Mouse (Mus musculus): Measurements from ENCODE around the gene Pax8.
A peak's percentile ranks its signal among the peaks of the same experiment; 100 is the strongest.

Pax8 gene

DNA sequence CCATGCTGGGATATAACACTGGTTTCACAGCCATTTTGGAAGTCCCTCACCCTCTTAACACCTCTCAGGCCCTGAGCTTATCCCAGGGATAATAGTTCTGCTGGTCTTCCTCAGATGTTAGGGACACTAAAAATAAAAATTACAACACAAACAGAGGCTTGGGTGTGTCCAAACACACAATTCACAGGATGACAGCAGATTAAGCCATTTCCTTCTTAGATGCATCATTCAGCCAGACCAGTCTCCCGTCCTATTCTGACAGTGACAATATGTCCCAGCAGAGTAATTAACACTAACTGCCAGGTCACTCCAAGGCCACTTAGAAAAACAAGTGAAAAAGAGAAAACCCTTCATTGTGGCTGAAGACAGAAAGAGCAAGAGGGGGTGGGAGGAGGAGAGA lies 8.2 kb downstream of the Pax8 start:
- no peak for DNase-seq (ENCODE audit: low read depth, low spot score)

DNA sequence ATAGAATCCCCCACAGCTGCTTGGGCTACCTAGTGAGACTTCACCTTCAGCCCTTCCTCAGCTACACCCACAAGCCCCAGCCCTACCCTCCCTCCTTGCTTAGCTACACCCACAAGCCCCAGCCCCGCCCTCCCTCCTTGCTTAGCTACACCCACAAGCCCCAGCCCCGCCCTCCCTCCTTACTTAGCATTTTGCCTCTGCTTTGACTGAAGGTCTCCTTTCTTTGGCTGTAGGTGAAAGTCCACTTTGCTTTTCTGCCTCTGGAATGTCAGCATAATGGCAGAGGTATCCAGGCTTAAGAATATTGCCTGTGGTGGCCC lies 14.6 kb downstream of the Pax8 start:
- DNase-seq (ENCODE audit: low read depth, low spot score), result no peak

- DNase-seq (ENCODE audit: low read depth, low spot score), result no peak
Measured at GRCm38 (mm10) chr2:24460112-24460807, 15.1 kb downstream of the Pax8 start.

GRCm38 (mm10) chr2:24456841-24457240 lies 18.6 kb downstream of the Pax8 start:
- DNase-seq (ENCODE audit: low read depth, low spot score), result no peak

DNA sequence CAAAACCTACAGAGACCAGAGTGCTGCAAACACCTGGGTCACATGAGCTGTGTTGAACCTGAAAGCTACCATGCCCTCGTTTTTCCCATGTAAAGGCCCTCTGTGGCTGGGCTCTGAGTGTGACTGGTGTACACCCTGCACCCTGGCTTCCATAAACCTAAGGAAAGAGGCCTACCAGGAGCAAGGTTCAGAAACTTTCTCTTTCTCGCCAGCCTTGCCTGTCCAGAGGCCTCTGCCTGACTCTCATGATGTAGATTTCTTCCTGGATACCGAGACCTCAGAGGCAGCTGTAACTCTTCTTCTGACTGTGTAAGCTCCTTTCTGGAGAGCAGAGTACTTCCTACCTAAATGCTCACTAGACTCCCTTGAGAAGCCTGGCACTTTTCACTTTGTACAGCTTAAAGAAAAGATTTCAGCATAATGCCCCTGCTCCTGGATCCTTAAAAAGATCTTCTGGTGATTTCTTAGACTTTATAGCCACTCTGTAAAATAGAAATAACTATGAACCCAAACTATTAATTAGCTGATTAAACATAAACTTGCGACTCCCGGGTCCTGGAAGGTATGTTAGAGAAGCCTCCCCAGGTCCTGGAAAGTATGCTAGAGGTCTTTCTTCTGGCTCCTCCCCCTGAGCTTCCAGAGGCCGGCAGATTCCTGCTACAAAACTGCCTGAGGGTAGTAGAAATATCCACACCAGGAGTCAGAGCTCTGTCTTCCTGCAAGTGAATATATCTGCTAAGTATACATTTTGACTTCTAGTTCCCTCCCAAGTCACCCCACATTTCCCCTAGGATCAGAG lies 20.1 kb downstream of the Pax8 start:
- DNase-seq (ENCODE audit: low read depth, low spot score), result no peak

- DNase-seq (ENCODE audit: low read depth, low spot score), result no peak
Measured at GRCm38 (mm10) chr2:24454429-24455011, 20.9 kb downstream of the Pax8 start.

DNA sequence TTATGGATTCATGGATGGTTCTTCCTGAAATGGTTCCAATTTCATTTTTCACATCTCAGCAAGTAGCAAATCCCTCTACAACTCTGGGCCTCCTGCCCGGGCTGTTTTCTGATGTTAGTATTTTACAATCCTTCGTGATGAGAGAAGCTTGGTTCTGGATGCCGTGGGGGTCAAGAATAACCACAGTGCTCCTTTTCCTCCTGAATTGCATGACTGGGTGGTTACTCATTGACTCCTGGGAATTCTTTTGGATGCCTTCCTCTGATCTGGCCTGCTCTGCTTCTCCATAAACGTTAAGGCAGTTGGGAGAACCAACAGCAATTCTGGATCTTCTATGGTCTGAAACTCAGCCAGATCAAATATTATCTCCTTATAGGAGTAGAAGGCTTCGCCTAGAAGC lies 22.2 kb downstream of the Pax8 start:
- peak; percentile 74 for DNase-seq (ENCODE audit: low read depth, low spot score)

DNA sequence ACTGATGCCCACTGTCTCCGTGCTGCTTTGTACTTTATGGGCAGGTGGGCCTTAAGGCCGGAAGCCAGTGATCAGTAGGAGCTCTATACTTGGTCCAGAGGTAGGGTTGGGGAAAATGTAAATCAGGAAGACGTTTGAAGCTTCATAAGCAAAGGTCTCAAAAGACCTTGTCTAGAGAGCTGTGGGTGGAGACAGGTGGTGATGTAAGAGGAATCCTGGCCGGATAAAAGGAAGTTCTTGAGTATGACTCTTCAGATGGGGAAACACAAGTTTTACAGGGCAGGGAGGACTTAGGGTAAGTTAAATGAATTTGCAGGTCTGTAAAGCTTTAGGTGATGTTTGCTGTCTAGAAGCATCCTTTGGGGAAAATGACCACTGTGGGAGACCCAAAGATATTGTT lies 26.3 kb downstream of the Pax8 start:
- no peak for DNase-seq (ENCODE audit: low read depth, low spot score)

GRCm38 (mm10) chr2:24443256-24443790 lies 32.1 kb downstream of the Pax8 start:
- no peak for DNase-seq (ENCODE audit: low read depth, low spot score)

DNA sequence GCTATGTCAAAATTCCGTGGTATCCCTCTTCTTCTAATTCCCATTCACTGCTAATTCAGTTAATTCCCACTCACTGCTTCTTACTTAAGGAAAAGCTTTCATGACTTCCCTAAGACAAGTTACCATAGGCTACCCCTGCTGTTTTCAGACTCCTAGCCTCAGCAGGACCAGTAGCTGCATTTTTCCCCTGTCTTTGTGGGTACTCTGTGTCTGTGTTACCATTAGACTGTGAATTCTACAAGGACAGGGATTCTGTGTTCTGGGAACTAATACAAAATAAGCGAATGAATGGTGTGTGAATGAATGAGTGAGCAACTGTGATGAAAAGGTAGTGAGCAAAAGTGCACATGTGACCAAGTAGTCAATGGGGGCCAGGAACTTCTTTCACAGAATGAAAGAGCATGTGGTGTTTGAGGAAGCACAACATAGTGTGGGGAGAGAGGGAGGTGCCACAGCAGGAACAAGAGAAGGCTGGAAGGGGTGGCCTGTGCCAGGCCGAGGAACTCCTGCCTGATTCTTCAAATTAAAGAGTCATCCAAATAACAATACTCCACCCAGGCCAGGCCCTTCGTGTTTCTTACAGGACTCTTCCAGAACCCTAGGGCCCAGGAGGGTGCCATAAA lies 33.0 kb downstream of the Pax8 start:
- DNase-seq (ENCODE audit: low read depth, low spot score), result no peak

DNA sequence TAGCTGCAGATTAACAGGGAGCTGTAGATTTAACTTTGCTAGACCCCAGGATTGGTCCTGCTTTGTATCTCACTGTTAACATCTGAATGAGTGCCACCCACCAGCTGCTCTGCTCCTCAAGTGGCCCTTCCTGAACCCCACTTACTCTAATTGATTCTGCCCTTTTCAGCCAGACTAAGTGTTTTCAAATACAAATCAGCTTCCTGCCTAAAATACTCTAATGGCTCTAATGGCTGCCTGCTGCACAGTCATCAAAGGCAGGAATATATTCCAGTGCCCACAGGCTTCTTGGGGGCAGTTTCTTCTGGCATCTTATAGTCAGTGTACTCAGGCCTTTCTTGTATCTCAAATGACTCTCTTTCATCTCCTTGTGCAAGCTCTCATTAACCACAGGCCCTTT lies 33.5 kb downstream of the Pax8 start:
- no peak for DNase-seq (ENCODE audit: low read depth, low spot score)

- peak; percentile 24 for DNase-seq (ENCODE audit: low read depth, low spot score)
Measured at GRCm38 (mm10) chr2:24440056-24440455, 35.3 kb downstream of the Pax8 start.

GRCm38 (mm10) chr2:24435699-24436098 lies 39.7 kb downstream of the Pax8 start:
- no peak for DNase-seq (ENCODE audit: low read depth, low spot score)

DNA sequence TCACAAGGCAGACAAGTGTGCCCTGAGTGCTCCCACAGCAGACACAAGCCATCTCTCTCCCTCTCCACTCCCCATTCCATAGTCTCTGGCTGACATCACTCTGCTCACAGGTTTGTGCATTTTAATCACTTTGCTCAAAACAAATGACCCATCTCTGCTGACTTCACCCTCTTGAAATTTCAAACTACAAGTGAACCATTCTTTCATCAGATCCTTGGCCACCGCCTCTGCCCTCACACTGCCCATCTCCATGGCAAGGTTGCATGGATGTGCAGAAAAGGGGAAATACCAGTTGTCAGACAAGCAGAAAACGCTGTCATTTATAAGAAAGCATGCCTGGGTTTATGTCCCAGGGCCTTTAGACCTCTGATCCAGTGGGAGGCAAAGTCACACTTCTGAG lies 40.7 kb downstream of the Pax8 start:
- no peak for DNase-seq (ENCODE audit: low read depth, low spot score)

DNA sequence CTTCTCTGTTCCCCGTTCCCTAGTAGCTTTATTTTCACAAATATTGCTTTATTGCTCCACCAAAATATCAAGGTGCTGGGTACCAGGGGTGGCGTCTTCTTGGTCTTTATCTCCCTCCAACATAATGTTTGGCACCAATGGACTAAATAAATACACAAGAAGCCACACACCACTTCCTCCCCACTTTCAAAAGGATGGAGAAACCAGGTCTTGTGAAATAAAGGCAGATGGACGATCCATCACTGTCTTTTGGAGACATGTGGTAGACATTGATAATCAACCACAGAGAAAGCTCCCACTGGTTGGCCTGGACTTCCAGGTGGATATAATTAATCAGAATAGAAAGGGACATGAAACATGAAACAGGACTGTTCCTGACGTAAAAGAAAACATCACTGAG lies 45.6 kb downstream of the Pax8 start:
- no peak for DNase-seq (ENCODE audit: low read depth, low spot score)

DNA sequence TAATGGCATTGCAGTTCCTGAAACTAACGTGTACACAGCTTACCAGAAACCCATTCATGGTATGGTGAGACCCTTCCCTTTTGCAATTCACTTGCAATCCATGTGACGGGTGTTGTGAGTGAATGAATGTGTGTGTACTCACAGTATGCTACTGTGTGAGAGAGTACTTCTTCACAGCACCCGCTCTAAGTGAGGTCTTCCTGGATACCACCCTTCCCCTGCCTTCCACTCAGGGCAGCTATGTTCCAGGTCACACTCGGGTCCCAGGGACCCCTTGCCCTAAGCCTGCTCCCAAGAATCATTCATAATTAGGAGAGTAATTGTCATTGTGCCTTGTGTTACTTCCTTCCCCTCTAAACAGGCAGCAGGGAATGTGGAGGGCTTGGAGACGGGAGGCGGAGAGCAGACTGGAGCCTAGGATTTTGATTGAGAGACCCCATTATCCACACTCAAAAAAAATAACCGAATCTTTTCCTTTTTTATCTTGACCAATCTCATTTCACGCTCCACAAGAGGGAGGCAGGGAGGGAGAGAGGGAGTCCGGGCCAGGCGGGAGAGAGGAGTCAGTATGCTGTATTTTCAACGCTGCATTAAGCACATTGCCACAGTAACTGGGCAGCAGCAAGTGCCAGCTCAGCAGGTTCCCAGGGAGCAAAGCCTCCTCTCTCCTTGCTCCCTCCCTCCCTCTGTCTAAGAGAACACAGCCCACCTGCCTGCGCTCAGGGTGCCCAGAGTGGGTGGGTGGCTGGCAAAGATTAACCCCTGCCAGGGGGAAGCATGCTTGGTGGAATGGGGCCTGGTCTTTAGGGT lies 47.3 kb downstream of the Pax8 start:
- no peak for DNase-seq (ENCODE audit: low read depth, low spot score)

DNA sequence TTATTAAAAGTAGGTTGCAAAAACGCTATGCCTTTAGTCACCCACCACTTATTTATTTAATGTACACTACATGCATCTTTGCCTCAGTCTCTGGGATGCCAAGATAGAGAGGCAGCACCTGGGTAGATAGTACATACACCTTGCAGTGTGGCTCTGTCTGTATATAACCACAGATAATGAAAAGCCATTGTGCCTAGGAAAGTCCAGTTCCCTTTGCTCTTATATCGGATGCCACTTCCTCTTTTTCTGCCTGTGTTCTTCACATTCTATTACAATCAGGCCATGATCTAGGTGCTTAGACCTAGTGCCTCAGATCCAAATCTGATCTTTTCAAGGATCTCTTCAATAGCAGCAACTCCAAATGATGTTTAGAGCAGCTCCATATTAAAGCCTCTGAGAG lies 49.8 kb downstream of the Pax8 start:
- no peak for DNase-seq (ENCODE audit: low read depth, low spot score)

DNA sequence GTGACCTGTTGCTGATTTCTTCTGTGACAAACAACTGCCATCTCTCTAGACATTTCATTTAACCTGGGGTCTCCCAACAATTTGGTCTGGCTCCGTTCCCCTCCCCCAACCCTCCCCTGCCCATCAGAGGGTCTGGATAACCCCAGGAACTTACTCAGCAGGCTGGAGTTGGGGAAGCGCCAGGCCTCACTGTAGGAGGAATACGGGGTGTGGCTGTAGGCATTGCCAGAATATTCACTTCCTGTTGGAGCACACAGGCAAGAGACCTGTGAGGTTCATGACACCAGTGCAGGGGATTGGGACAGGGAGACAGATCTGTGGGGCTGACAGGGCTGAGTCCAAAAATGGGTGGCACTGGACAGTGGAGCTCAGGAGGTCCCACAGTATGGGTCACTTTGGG lies 52.6 kb downstream of the Pax8 start:
- DNase-seq (ENCODE audit: low read depth, low spot score), result no peak

GRCm38 (mm10) chr2:24421211-24421863 lies 54.1 kb downstream of the Pax8 start:
- DNase-seq (ENCODE audit: low read depth, low spot score), result no peak

DNA sequence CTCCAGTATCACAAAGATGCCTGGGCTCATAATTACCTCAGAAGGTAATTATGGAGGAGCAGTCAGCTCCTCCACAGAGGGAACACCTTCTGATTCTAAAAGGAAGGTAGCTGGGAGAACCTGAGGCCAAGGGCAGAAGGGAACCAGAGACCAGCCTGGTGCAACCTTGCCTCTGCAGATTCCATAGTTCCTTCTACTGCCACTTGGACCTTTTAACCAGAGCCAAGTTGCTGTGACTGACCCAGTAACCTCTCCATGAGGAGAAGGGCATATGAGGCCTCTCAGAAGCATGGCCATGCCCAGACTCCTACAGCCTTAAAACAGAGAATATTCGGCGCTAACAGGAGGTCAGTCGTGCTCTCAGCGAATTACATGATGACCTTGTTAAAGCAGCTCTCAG lies 57.8 kb downstream of the Pax8 start:
- DNase-seq (ENCODE audit: low read depth, low spot score), result no peak

GRCm38 (mm10) chr2:24417106-24417505 lies 58.3 kb downstream of the Pax8 start:
- DNase-seq (ENCODE audit: low read depth, low spot score), result no peak

Measured in skeletal muscle tissue, adult 2 months (tissue).